Mouse (Mus musculus) limb, embryonic 12.5 days (tissue): Measurements from ENCODE around the gene Mamld1. TPM values are rescaled to one million over a fixed set of nuclear protein-coding genes. Genes with fewer than 3 reads are reported as not detected.

Experiments used
- ATAC-seq: fragments of 200-750 bp; cut with Nextera tagmentation; 2 replicates; pipeline ENCODE4 v1.8.0; 2017; ENCODE audit warnings: low read depth, moderate TSS enrichment; ENCODE audit not compliant: insufficient number of reproducible peaks, insufficient read depth, low FRiP score, low TSS enrichment
- H3K27ac ChIP-seq: fragments of 300-500 bp; sonication (generic); 2 replicates; pipeline ENCODE4 v1.5.1; 2016; ENCODE audit warnings: mild to moderate bottlenecking, moderate library complexity
- H3K27me3 ChIP-seq: fragments of 300-500 bp; sonication (generic); 2 replicates; pipeline ENCODE4 v1.6.1; 2016; ENCODE audit warnings: mild to moderate bottlenecking, moderate library complexity
- H3K36me3 ChIP-seq: fragments of 300-500 bp; sonication (generic); 2 replicates; pipeline ENCODE4 v1.6.1; 2016; ENCODE audit warnings: mild to moderate bottlenecking, moderate library complexity
- H3K4me1 ChIP-seq: fragments of 300-500 bp; sonication (generic); replicated peaks from 2 replicates; pipeline ENCODE4 v1.6.1; 2016
- H3K4me2 ChIP-seq: fragments of 300-500 bp; sonication (generic); 2 replicates; pipeline ENCODE4 v1.6.1; 2016; ENCODE audit warnings: mild to moderate bottlenecking, moderate library complexity
- H3K4me3 ChIP-seq: fragments of 300-500 bp; sonication (generic); replicated peaks from 2 replicates; pipeline ENCODE4 v1.5.1; 2016; ENCODE audit warnings: mild to moderate bottlenecking
- H3K9ac ChIP-seq: fragments of 300-500 bp; sonication (generic); replicated peaks from 2 replicates; pipeline ENCODE4 v1.6.1; 2016; ENCODE audit warnings: mild to moderate bottlenecking, moderate library complexity
- H3K9me3 ChIP-seq: fragments of 300-500 bp; sonication (generic); 2 replicates; pipeline ENCODE4 v1.6.1; 2016; ENCODE audit warnings: mild to moderate bottlenecking, moderate library complexity
- WGBS: fragments of 180-500 bp; shearing (Covaris S2); methylation state at CpG from one replicate; pipeline ENCODE4 v1.1.7; 2016; 5-methylcytosine and 5-hydroxymethylcytosine counted together
- polyA plus RNA-seq: library from polyadenylated mRNA; unstranded; fragments of >200 nt; fragmentation: Nextera tagmentation; extraction: Ambion mirVana; gene quantifications from 2 replicates; pipeline ENCODE4 v1.2.1, GENCODE M21; 2016

Mamld1 gene
- polyA plus RNA-seq, 1 experiment from 2014 or later: 0.87 TPM

DNA sequence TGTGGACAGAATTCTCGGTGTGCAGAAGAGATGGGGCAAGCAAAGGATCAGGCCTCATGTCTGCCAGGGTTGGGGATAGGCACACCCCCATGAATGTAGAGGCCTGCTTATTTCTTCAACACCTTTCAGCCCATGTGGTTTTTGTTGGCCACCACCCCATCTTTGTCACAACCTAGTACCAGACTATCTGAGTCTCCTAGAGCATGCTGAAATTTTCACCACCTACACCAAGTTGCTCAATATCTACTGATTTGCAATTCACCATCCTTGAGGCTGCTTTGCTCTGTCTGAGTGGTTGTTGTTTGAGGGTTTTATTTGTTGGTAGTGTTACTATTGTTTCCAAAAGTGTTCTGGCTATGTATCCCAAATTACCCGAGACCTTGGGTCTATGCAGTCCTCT, 91.3 kb downstream of the Mamld1 start:
- Histone ChIP-seq H3K9me3 (no peaks in the 10 kb centered on the region), H3K4me3 (no peak overlapping the region), H3K9ac (no peak overlapping the region), H3K27me3 (peaks cover 4% of the 10 kb centered on the region), H3K27ac (no peak overlapping the region), H3K4me1 (no peaks in the 10 kb centered on the region), H3K4me2 (no peak overlapping the region), H3K36me3 (no peaks in the 10 kb centered on the region)
- ATAC-seq: no peak
- 71% methylated on average over 2 of the region's 2 CpGs for WGBS

DNA sequence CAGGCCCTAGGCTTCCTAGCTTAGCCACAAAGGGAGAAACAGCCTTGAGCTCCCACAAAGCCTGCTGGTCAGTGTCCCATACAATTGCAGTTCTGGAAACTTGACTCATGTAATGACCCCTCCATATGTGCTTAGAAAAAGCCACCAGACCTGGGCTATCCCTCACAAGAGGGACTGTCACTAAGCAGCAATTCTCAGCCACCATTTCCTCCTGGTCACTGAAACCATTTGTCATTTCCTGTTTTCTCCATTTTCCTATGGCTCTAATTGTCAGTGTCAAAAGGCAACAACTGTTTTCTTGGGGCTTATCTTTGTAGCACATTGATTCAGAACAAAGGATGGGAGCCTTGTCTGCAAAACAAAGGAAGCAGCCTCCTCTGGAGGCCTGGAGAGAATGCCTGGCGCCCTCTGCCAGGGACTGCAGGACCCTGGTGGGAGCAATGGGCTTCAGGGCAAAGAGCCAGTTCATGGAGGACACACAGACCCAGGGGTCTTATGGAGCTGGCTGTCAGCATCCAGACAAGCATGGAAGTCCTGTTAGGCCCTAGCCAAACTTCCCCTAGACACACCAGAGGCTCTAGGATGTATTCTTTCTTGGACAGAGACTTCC, 99.5 kb downstream of the Mamld1 start:
- no peaks in the 10 kb centered on the region for H3K4me1 ChIP-seq
- no peak overlapping the region for H3K9ac ChIP-seq
- 32% methylated on average over 1 of the region's 1 CpGs for WGBS
- no peak overlapping the region for H3K27ac ChIP-seq
- H3K36me3 ChIP-seq: no peaks in the 10 kb centered on the region
- H3K9me3 ChIP-seq: no peaks in the 10 kb centered on the region
- H3K4me2 ChIP-seq: no peak overlapping the region
- H3K4me3 ChIP-seq: no peak overlapping the region
- H3K27me3 ChIP-seq: peaks cover 28% of the 10 kb centered on the region
- no peak for ATAC-seq

DNA sequence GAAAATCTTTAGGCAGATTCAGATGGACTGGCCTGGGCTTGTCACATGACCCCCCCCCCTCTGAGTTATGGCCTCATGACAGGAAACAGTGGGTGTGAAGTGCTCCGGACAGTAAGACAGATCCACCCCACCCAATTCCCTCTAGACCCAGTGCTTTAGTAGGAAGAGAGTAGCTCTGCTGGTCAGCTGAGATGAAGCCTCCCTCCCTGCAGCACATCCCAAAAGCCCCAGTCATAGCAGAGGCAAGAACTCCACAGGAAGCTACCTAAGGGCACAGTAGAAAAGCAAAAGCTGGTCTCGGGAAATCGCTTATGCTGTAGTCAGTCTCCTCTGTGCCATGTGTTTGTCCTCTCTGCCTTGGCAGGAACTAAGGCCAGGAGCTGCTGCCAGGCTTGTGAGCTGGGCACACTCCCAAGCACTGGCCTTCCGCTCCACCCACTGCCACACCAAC, 100.5 kb downstream of the Mamld1 start:
- Histone ChIP-seq H3K9ac (no peak overlapping the region), H3K4me2 (no peak overlapping the region), H3K27ac (no peak overlapping the region), H3K4me3 (no peak overlapping the region), H3K36me3 (no peaks in the 10 kb centered on the region), H3K4me1 (no peaks in the 10 kb centered on the region), H3K9me3 (no peaks in the 10 kb centered on the region), H3K27me3 (peaks cover 28% of the 10 kb centered on the region)
- no peak for ATAC-seq
- WGBS: 70% methylated on average over 4 of the region's 4 CpGs

DNA sequence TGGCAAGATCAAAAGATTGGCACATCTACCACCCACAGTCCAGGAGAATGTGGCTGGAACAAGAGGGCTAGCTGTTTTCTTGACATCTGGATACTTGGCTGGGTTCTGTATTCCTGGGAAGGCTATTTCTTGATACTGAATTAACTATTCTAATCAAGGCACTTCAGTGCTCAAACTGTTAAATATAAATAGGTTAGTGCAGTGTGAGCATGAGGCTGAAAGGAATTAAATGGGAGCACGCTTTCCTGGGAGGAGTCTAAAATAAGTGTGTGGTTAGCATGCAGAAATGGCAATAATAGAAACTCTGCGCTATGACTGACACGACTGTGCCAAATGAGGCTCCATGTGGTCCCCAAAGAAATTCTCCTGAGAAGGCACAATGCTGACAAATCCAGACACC, 131.5 kb downstream of the Mamld1 start:
- H3K9me3 ChIP-seq: no peaks in the 10 kb centered on the region
- ATAC-seq: no peak
- no peaks in the 10 kb centered on the region for H3K36me3 ChIP-seq
- H3K4me3 ChIP-seq: no peak overlapping the region
- no peaks in the 10 kb centered on the region for H3K4me1 ChIP-seq
- no peak overlapping the region for H3K9ac ChIP-seq
- H3K4me2 ChIP-seq: no peak overlapping the region
- H3K27ac ChIP-seq: no peak overlapping the region
- H3K27me3 ChIP-seq: peaks cover 5% of the 10 kb centered on the region; the same call in 1 of the 2 replicates
- WGBS: 79% methylated on average over 3 of the region's 3 CpGs

DNA sequence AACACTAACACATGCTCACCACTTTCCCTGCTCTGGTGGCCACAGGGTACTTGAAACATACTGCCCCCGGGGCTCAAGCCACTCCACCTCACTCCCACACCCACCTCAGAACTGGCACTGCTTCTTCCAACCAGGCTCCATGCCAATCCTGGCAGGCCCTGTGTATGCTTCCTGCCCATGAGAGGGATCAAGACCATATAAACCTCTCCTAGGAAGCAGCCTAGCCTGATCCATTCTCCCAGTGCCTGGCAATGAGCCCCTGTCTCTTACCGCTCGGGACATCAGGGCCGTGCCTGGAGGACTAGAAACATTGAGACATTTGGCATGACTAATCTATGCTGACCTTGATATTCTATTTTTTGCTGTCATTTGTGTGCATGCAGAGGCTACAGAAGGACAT, 133.6 kb downstream of the Mamld1 start:
- Histone ChIP-seq H3K4me1 (no peaks in the 10 kb centered on the region), H3K9me3 (no peaks in the 10 kb centered on the region), H3K4me3 (no peak overlapping the region), H3K36me3 (no peaks in the 10 kb centered on the region), H3K27ac (no peak overlapping the region), H3K9ac (no peak overlapping the region), H3K4me2 (no peak overlapping the region), H3K27me3 (peaks cover 9% of the 10 kb centered on the region)
- ATAC-seq: no peak
- WGBS: 86% methylated on average over 4 of the region's 4 CpGs

DNA sequence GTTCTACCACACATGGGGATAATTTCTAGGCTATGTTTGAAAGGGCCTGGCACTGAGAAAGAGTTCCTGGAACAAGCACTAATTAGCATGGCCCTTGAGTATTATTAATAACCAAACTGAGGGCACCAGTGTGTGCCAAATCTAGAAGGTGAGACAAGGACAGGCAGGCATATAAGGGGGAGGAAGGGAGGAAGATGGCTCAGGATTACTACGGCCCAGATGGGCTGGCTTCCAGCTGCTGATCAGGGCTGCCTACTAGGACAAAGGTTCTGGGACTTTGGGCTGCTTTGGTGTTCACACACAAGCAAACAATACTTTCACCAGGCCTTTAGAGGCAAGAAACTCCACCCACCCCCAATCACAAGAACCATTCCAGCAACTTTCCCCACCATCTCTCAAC, 136.3 kb downstream of the Mamld1 start:
- no peaks in the 10 kb centered on the region for H3K4me1 ChIP-seq
- H3K9ac ChIP-seq: no peak overlapping the region
- H3K4me3 ChIP-seq: no peak overlapping the region
- H3K36me3 ChIP-seq: no peaks in the 10 kb centered on the region
- H3K4me2 ChIP-seq: no peak overlapping the region
- H3K9me3 ChIP-seq: no peaks in the 10 kb centered on the region
- WGBS: 63% methylated on average over 1 of the region's 1 CpGs
- peaks cover 9% of the 10 kb centered on the region for H3K27me3 ChIP-seq
- no peak overlapping the region for H3K27ac ChIP-seq
- ATAC-seq: no peak

DNA sequence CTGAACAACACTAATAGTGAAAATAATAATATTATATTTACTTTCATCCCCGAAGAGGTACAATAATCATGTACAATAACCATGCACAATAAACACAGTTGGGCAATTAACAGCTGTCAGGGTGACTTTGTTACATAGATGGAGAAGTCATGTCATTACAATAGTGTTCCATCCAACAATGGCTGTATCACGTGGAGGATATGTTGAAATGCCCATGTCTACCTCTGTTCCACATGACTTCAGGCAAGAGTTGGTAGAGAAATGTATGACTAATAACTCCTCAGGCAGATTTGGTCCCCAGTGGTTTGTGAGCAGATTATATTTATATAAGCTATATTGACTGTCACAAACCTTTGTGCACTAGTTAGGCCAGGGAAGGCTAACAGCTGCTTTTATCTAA, 154.7 kb downstream of the Mamld1 start:
- no peaks in the 10 kb centered on the region for H3K4me1 ChIP-seq
- 69% methylated on average over 2 of the region's 2 CpGs for WGBS
- no peak overlapping the region for H3K9ac ChIP-seq
- ATAC-seq: no peak
- H3K4me3 ChIP-seq: no peak overlapping the region
- H3K27me3 ChIP-seq: peaks cover 3% of the 10 kb centered on the region; the same call in 1 of the 2 replicates
- no peaks in the 10 kb centered on the region for H3K9me3 ChIP-seq
- H3K4me2 ChIP-seq: no peak overlapping the region
- no peaks in the 10 kb centered on the region for H3K36me3 ChIP-seq
- no peak overlapping the region for H3K27ac ChIP-seq

Other genes with a start within 250 kb of the Mamld1 start
- 2.6 and 3.2 TPM in 2 replicates for gene Mtm1, start 160.5 kb downstream of the Mamld1 start, polyA plus RNA-seq